Mouse (Mus musculus) embryonic facial prominence, embryonic 14.5 days (tissue): ENCODE data around the gene Gja4. TPM values are rescaled to one million over a fixed set of nuclear protein-coding genes. Genes with fewer than 3 reads are reported as not detected.

Source experiments
- ATAC-seq: fragments of 200-750 bp; cut with Nextera tagmentation; 2 replicates; pipeline ENCODE4 v1.8.0; 2017; ENCODE audit warnings: low read depth, moderate number of reproducible peaks, moderate TSS enrichment
- DNase-seq: peaks from one replicate; pipeline ENCODE4 v3.0.0-alpha.2; 2015; ENCODE audit warnings: low spot score
- H3K27ac ChIP-seq: fragments of 300-500 bp; sonication (generic); replicated peaks from 2 replicates; pipeline ENCODE4 v1.5.1; 2014; ENCODE audit warnings: low read depth, mild to moderate bottlenecking, low read length, moderate library complexity
- H3K27me3 ChIP-seq: fragments of 300-500 bp; sonication (generic); replicated peaks from 2 replicates; pipeline ENCODE4 v1.6.1; 2014; ENCODE audit warnings: low read length; ENCODE audit not compliant: control insufficient read depth, insufficient read depth
- H3K36me3 ChIP-seq: fragments of 300-500 bp; sonication (generic); 2 replicates; pipeline ENCODE4 v1.6.1; 2014; ENCODE audit warnings: low read length, mixed read lengths; ENCODE audit not compliant: control insufficient read depth, insufficient read depth
- H3K4me1 ChIP-seq: fragments of 300-500 bp; sonication (generic); 2 replicates; pipeline ENCODE4 v1.6.1; 2014; ENCODE audit warnings: antibody characterized with exemption, low read length; ENCODE audit not compliant: control insufficient read depth, insufficient read depth
- H3K4me2 ChIP-seq: fragments of 300-500 bp; sonication (generic); 2 replicates; pipeline ENCODE4 v1.6.1; 2014; ENCODE audit warnings: low read depth, mild to moderate bottlenecking, low read length, moderate library complexity, mixed read lengths
- H3K4me3 ChIP-seq: fragments of 300-500 bp; sonication (generic); 2 replicates; pipeline ENCODE4 v1.5.1; 2014; ENCODE audit warnings: low read depth, mild to moderate bottlenecking, low read length
- H3K9ac ChIP-seq: fragments of 300-500 bp; sonication (generic); 2 replicates; pipeline ENCODE4 v1.6.1; 2014; ENCODE audit warnings: low read depth, mild to moderate bottlenecking, low read length, moderate library complexity, mixed read lengths
- H3K9me3 ChIP-seq: fragments of 300-500 bp; sonication (generic); 2 replicates; pipeline ENCODE4 v1.6.1; 2016; ENCODE audit warnings: low read length; ENCODE audit not compliant: control insufficient read depth
- WGBS: fragments of 180-500 bp; shearing (Covaris S2); extraction: QIAGEN DNeasy Blood & Tissue Kit; methylation state at CpG from one replicate; pipeline ENCODE4 v1.1.7; 2014; 5-methylcytosine and 5-hydroxymethylcytosine counted together
- polyA plus RNA-seq: library from polyadenylated mRNA; unstranded; fragments of >200 nt; fragmentation: Nextera tagmentation; extraction: Ambion mirVana; gene quantifications from 2 replicates; pipeline ENCODE4 v1.2.1, GENCODE M21; 2014

Gja4 gene
- polyA plus RNA-seq, 1 experiment from 2014 or later = 20.7 TPM

- Histone ChIP-seq H3K36me3 (no peaks in the 10 kb centered on the region), H3K9me3 (no peaks in the 10 kb centered on the region), H3K27ac (no peak overlapping the region), H3K4me2 (no peak overlapping the region), H3K4me3 (no peak overlapping the region), H3K4me1 (no peaks in the 10 kb centered on the region), H3K27me3 (no peaks in the 10 kb centered on the region), H3K9ac (no peak overlapping the region)
- ATAC-seq (no peak), DNase-seq (no peak)
- WGBS = 89% methylated on average over 5 of the region's 5 CpGs
Observed at GRCm38 (mm10) chr4:127345000-127345399, 31.2 kb upstream of the Gja4 start.

- no peak overlapping the region for H3K4me3 ChIP-seq
- 44% methylated on average over 6 of the region's 6 CpGs for WGBS
- no peak overlapping the region for H3K27ac ChIP-seq
- ATAC-seq = no peak
- no peaks in the 10 kb centered on the region for H3K27me3 ChIP-seq
- no peaks in the 10 kb centered on the region for H3K4me1 ChIP-seq
- no peaks in the 10 kb centered on the region for H3K36me3 ChIP-seq
- no peak for DNase-seq
- H3K9ac ChIP-seq = no peak overlapping the region
- H3K4me2 ChIP-seq = no peak overlapping the region
- no peaks in the 10 kb centered on the region for H3K9me3 ChIP-seq
Observed at GRCm38 (mm10) chr4:127341372-127341771, 27.5 kb upstream of the Gja4 start.

- peaks cover 3% of the 10 kb centered on the region for H3K27me3 ChIP-seq
- H3K36me3 ChIP-seq = no peaks in the 10 kb centered on the region
- H3K9ac ChIP-seq = no peak overlapping the region
- H3K4me3 ChIP-seq = no peak overlapping the region
- H3K4me2 ChIP-seq = no peak overlapping the region
- ATAC-seq = no peak
- H3K9me3 ChIP-seq = no peaks in the 10 kb centered on the region
- H3K27ac ChIP-seq = no peak overlapping the region
- DNase-seq = no peak
- no peaks in the 10 kb centered on the region for H3K4me1 ChIP-seq
- WGBS = 85% methylated on average over 5 of the region's 5 CpGs
Observed at GRCm38 (mm10) chr4:127337668-127338067, 23.8 kb upstream of the Gja4 start.

- DNase-seq = no peak
- Histone ChIP-seq H3K9me3 (no peaks in the 10 kb centered on the region), H3K27ac (no peak overlapping the region), H3K9ac (no peak overlapping the region), H3K27me3 (peaks cover 30% of the 10 kb centered on the region), H3K4me1 (peaks cover 7% of the 10 kb centered on the region), H3K36me3 (no peaks in the 10 kb centered on the region), H3K4me2 (no peak overlapping the region), H3K4me3 (no peak overlapping the region)
- no peak for ATAC-seq
- 28% methylated on average over 5 of the region's 5 CpGs for WGBS
Observed at GRCm38 (mm10) chr4:127334870-127335504, 21.1 kb upstream of the Gja4 start.

- no peaks in the 10 kb centered on the region for H3K36me3 ChIP-seq
- H3K27ac ChIP-seq = no peak overlapping the region
- H3K4me1 ChIP-seq = peaks cover 7% of the 10 kb centered on the region
- peak overlapping the region; percentile 45 for H3K4me2 ChIP-seq
- WGBS = 21% methylated on average over 13 of the region's 13 CpGs
- H3K9ac ChIP-seq = no peak overlapping the region
- ATAC-seq = no peak
- peak overlapping the region; percentile 31; the same call in 1 of the 2 replicates for H3K4me3 ChIP-seq
- H3K9me3 ChIP-seq = no peaks in the 10 kb centered on the region
- H3K27me3 ChIP-seq = peaks cover 55% of the 10 kb centered on the region
- DNase-seq = no peak
Observed at GRCm38 (mm10) chr4:127331171-127331570, 17.3 kb upstream of the Gja4 start.

GRCm38 (mm10) chr4:127330181-127331100, 16.6 kb upstream of the Gja4 start, which contains the start of gene Gjb3:
Gene Gjb3 (minus strand): TSS chr4:127330844.
- ATAC-seq (0 out of 2 replicates have a peak, but pooled peaks have one; percentile 7), DNase-seq (no peak)
- peak within 1 kb of the TSS; percentile 31 for H3K4me3 ChIP-seq
- peak within 1 kb of the TSS; percentile 27; the same call in 1 of the 2 replicates for H3K9ac ChIP-seq
- peaks cover 61% of the 10 kb centered on the region for H3K27me3 ChIP-seq
- WGBS = 2% methylated on average over 46 of the region's 49 CpGs
- H3K36me3 ChIP-seq = no peaks in the 10 kb centered on the region
- peaks cover 7% of the 10 kb centered on the region for H3K4me1 ChIP-seq
- no peaks in the 10 kb centered on the region for H3K9me3 ChIP-seq
- H3K27ac ChIP-seq = peak within 1 kb of the TSS; percentile 61; the same call in 1 of the 2 replicates
- H3K4me2 ChIP-seq = peak within 1 kb of the TSS; percentile 45

- no peaks in the 10 kb centered on the region for H3K9me3 ChIP-seq
- ATAC-seq (peak; percentile 30; the same call in 1 of the 2 replicates), DNase-seq (peak; percentile 72)
- 1% methylated on average over 13 of the region's 13 CpGs for WGBS
- H3K4me2 ChIP-seq = peak overlapping the region; percentile 45
- H3K36me3 ChIP-seq = no peaks in the 10 kb centered on the region
- H3K27ac ChIP-seq = peak overlapping the region; percentile 61; the same call in 1 of the 2 replicates
- peak overlapping the region; percentile 31 for H3K4me3 ChIP-seq
- no peak overlapping the region for H3K9ac ChIP-seq
- H3K4me1 ChIP-seq = peaks cover 7% of the 10 kb centered on the region
- peaks cover 62% of the 10 kb centered on the region for H3K27me3 ChIP-seq
Observed at GRCm38 (mm10) chr4:127329751-127330150, 15.9 kb upstream of the Gja4 start.

GRCm38 (mm10) chr4:127329046-127329445, 15.2 kb upstream of the Gja4 start:
- Histone ChIP-seq H3K36me3 (no peaks in the 10 kb centered on the region), H3K9me3 (no peaks in the 10 kb centered on the region), H3K4me1 (peaks cover 7% of the 10 kb centered on the region), H3K27me3 (peaks cover 62% of the 10 kb centered on the region), H3K4me3 (no peak overlapping the region), H3K4me2 (no peak overlapping the region), H3K9ac (no peak overlapping the region), H3K27ac (no peak overlapping the region; the same call in 1 of the 2 replicates)
- no peak for ATAC-seq
- 5% methylated on average over 3 of the region's 3 CpGs for WGBS
- DNase-seq = no peak
